Mouse (Mus musculus) lung, postnatal 4 days (tissue): ENCODE measurements around the gene Slc35e3.

Source experiments
- DNase-seq, 2 experiments: peaks; one replicate each; pipeline ENCODE4 v3.0.0; 2021

The Slc35e3 gene

GRCm38 (mm10) chr10:117696021-117696826, 49.9 kb downstream of the Slc35e3 start:
- DNase-seq: no peak

DNA sequence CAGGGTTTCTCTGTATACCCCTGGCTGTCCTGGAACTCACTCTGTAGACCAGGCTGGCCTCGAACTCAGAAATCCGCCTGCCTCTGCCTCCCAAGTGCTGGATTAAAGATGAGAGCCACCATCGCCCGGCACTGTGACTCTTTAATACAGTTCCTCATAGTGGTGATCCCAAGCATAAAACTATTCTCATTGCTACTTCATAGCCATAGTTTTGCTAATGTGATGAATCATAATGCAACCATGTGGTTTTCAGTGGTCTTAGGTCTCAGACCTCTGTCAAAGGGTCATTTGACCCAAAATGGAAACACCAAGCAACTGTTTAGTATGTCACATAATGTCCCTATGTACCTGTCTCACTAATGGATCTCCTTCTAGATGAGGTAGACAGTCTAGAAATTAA, 50.6 kb downstream of the Slc35e3 start:
- DNase-seq: no peak

DNA sequence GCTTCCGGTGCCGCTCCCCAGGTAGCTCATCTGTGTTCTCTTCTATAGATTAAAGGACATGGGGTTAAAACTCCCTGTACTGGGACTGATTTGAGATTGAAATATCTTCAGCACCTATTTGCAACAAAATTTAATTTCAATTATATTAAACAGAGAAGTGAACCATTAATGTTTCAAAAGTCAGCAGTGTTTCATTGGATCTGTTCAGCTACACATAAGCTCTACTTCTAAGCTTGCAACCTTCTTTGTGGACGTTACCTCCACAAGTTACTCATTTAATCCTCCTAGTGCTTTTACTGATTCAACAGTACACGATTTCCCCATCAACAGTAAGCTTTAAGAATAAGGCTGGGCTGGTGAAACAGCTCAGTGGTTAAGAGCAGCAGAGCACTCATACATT, 51.1 kb downstream of the Slc35e3 start:
- no peak for DNase-seq

GRCm38 (mm10) chr10:117694255-117694953, 51.8 kb downstream of the Slc35e3 start:
- DNase-seq: no peak

DNA sequence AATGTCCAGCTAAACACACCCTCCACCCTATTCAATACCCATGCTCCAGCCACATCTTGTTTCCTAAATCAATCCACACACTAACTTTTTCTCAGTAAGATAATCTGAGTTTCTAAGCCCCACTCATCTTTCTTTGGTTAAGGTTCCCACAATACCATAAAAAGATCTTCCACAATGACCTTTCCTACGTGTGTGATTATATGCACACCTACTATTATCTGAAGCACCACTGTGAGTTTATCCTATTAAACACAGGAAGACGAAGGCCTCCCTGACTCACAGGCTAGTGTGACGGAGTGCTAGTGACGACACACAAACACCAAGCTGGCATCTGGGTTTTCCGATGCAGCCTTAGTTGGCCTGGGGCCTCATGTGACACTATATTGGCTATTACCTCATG, 53.2 kb downstream of the Slc35e3 start:
- peak in 1 of 2 experiments; percentile 9 for DNase-seq

- DNase-seq: no peak
Measured at GRCm38 (mm10) chr10:117692173-117692572, 54.0 kb downstream of the Slc35e3 start.

- DNase-seq: peak in 1 of 2 experiments; percentile 17
Measured at GRCm38 (mm10) chr10:117691389-117691968, 54.7 kb downstream of the Slc35e3 start.

DNA sequence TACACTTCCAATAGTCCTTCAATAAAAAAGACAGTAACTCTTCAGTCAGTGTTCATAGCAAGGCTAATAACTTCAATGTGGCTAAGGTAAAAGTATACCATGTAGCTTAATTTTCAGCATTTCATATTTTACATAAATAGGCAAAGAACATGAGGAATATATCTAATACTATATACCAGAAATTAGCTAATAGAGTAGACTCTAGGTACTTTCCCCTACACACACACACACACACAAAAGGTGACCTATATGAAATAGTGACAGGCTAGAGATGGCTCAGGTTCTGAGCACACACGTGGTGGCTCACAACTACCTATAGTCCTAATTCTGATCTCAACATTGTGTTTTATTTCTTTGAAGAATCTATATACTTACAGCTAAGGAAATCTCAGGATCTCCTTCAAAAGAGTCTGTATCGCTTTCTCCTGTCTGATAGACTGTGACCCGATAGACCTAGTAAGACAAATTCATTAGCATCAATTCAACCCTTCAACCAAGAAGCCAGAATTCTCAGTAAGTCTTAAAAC, 55.3 kb downstream of the Slc35e3 start:
- DNase-seq: no peak

DNA sequence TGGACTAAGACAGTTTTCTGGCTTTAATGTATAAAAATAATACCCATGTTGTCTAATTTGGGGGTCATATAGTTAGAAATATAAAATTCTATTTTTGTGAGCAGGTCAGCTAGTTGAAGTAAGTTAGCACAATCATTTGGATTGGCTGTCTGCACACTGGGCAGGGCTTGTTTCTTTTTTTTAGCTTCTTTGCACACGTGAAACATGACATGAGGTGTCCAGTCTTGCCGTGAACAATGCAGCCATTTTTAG, 56.1 kb downstream of the Slc35e3 start:
- no peak for DNase-seq

DNA sequence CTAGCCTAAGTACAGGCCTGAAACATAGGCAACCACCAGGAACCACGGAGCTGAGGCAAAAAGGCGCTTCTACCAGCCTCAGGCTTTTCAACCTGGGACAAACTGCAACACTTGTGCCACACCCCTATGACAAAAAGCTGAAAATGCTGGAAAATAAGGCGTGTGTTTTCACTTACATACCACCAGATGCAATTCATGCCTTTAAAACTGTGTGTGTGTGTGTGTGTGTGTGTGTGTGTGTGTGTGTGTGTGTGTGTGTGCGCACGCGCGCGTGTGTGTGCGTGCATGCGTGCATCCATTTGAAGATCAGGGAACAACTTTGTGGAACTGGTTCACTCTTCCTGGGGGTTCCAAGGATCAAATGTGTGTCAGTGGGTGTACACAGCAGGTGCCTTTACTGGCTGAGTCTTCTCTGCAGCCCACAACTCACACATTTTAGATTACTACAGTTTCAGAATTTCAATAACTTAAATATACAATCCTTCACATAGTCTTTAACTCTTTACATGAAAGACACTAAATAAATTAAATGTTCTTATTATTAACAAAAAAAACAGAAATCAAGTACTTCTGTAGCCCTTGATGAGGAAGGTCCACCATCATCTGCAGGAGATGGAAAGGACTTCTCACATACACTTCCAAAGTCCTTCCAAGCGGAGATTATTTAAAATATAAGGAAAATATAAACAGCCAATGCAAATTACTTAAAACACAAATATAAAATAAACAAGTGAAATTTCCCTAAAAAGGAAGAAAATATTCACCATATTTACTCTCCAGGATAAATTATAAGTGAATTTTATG, 56.7 kb downstream of the Slc35e3 start:
- DNase-seq: peak in 1 of 2 experiments; percentile 6

- peak; percentile 45 to 51 for DNase-seq
Measured at GRCm38 (mm10) chr10:117688204-117689151, 57.7 kb downstream of the Slc35e3 start.

DNA sequence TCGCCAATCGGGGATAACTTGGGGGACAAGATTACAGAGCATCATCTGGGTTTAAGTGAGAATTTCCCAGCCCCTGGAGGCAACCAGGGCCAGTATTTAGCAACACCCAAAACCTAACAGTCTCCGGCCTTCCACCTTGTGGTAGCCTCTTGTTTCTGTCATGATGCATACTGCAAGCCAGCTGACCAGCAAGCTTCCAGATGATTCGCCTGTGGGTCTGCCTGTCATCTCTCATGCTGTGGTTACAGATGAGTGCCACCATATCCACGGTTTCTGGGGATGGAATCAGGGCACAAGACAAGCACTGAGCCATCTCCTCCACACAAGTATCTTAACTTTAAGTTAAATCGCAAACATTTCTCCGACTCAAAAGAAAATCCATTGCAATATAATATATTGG, 58.6 kb downstream of the Slc35e3 start:
- peak in 1 of 2 experiments; percentile 21 for DNase-seq

DNA sequence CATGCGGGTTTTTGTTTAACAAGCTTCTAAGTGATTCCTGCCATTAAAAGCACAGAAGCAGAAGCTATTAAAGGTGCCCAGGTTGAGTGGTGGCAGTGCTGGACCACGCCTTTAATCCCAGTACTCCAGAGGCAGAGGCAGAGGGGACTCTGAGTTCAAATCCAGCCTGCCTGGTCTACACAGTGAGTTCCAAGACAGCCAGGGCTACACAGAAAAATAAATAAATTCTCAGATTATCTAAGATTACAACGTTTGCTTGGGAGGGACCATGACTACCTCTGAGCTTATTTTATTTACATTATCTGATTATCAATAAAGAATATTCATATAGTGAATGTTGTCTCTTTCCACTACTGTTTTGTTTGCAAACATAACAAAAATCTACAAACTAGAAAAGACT, 59.1 kb downstream of the Slc35e3 start:
- DNase-seq: no peak

DNA sequence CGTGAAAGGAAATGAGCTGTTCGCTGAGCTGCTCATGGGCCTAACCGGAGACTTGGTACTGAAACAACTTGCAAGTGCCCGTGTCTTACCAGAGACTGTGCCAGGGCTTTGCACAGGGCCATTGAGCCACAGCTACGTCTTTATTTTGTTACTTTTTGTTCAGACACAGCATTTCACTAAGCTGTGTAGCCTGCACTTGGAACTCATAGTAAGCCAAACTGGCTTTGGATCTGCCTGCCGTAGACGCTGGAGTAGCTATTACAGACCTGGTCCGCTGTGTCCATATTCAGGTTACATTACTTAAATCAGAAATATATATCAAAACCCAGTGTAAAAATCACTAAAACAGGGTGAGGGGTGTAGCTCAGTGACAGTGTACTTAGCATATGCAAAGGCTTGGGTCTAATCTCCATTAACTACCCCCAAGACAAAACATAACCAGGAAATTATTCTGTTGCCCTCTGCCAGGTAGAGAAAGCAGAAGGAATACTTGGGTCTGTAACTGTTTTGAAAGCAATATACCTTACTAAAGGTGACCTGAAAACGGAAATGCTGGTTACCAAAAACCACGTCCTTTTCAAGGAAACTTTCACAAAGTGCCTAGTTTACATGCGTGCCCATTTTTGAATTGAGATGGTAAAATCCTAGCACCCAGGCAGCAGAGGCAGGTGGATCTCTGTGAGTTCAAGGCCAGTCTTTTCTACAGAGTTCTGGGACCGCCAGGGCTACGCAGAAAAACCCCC, 60.1 kb downstream of the Slc35e3 start:
- DNase-seq: peak in 1 of 2 experiments; percentile 9

- no peak for DNase-seq
Measured at GRCm38 (mm10) chr10:117685171-117685848, 60.9 kb downstream of the Slc35e3 start.

DNA sequence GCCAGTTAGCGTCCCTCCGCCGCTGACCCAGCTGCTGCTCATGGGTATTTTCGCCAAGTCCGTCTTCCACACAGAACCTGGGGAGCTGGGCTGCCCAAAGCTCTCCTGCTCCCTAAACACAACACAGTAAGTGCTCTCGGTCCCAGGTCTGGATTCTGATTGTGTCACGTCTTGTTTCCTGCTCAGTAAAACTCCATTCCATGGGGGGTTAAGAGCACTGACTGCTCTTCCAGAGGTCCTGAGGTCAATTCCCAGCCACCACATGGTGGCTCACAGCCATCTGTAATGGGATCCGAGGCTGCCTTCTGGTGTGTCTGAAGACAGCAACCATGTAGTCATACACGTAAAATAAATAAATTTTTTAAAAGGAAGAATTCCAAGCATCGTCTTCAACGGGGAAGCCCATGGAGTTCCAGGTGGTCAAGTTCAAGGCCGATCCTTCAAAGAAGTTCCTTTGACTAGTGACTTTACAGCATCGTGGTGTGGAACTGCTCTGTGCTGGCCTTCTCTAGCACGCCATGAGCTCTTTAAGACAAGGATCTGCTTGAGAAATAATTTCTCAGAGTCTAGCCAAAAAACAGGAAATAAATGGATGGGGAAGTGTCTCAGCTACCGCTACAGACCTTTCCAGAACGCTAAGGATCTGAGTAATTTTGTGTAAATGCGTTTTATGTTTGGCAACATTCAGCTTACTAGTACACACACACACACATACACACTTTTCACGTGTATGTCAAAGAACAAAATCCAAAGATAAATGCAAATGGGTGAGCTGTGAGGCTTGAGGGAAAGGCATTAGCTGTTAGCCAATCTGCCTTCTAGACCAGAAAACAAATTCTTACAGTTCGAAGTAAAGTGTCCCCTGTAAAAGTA, 61.6 kb downstream of the Slc35e3 start:
- DNase-seq: peak in 1 of 2 experiments; percentile 18

- no peak for DNase-seq
Measured at GRCm38 (mm10) chr10:117683734-117684037, 62.5 kb downstream of the Slc35e3 start.
